Mouse (Mus musculus): Measurements from ENCODE around the gene Bmp7. TPM values are rescaled to one million over a fixed set of nuclear protein-coding genes. Genes with fewer than 3 reads are reported as not detected.
A peak's percentile ranks its signal among the peaks of the same experiment; 100 is the strongest.

Bmp7 gene
- polyA plus RNA-seq, 1 experiment from 2014 or later: 6.9 TPM

GRCm38 (mm10) chr2:172889756-172890443 lies 50.2 kb downstream of the Bmp7 start:
- Histone ChIP-seq H3K27me3 (no peaks in the 10 kb centered on the region), H3K9ac (no peak overlapping the region), H3K9me3 (replicated peaks) (no peaks in the 10 kb centered on the region), H3K36me3 (ENCODE audit: poor library complexity, severe bottlenecking) (no peaks in the 10 kb centered on the region), H3K4me1 (no peaks in the 10 kb centered on the region), H3K27ac (no peak overlapping the region), H3K4me2 (no peak overlapping the region), H3K4me3 (no peak overlapping the region)
- 84% methylated on average over 15 of the region's 15 CpGs for WGBS
- ATAC-seq: no peak

- Histone ChIP-seq H3K9me3 (replicated peaks) (no peaks in the 10 kb centered on the region), H3K4me3 (no peak overlapping the region), H3K36me3 (ENCODE audit: poor library complexity, severe bottlenecking) (no peaks in the 10 kb centered on the region), H3K4me2 (no peak overlapping the region), H3K4me1 (no peaks in the 10 kb centered on the region), H3K27me3 (no peaks in the 10 kb centered on the region), H3K9ac (no peak overlapping the region), H3K27ac (no peak overlapping the region)
- ATAC-seq: no peak
- 72% methylated on average over 12 of the region's 12 CpGs for WGBS
Observed at GRCm38 (mm10) chr2:172889222-172889621, 50.9 kb downstream of the Bmp7 start.

GRCm38 (mm10) chr2:172888147-172888546 lies 52.0 kb downstream of the Bmp7 start:
- WGBS: 82% methylated on average over 12 of the region's 12 CpGs
- no peak overlapping the region for H3K27ac ChIP-seq
- no peak overlapping the region for H3K4me2 ChIP-seq
- no peaks in the 10 kb centered on the region for H3K4me1 ChIP-seq
- ATAC-seq: no peak
- H3K4me3 ChIP-seq: no peak overlapping the region
- no peaks in the 10 kb centered on the region for H3K9me3 ChIP-seq (replicated peaks)
- H3K9ac ChIP-seq: no peak overlapping the region
- no peaks in the 10 kb centered on the region for H3K36me3 ChIP-seq (ENCODE audit: poor library complexity, severe bottlenecking)
- no peaks in the 10 kb centered on the region for H3K27me3 ChIP-seq

GRCm38 (mm10) chr2:172885861-172886260 lies 54.3 kb downstream of the Bmp7 start:
- Histone ChIP-seq H3K27me3 (no peaks in the 10 kb centered on the region), H3K4me3 (no peak overlapping the region), H3K36me3 (ENCODE audit: poor library complexity, severe bottlenecking) (no peaks in the 10 kb centered on the region), H3K4me2 (no peak overlapping the region), H3K27ac (no peak overlapping the region), H3K9ac (no peak overlapping the region), H3K4me1 (no peaks in the 10 kb centered on the region), H3K9me3 (replicated peaks) (no peaks in the 10 kb centered on the region)
- 89% methylated on average over 7 of the region's 7 CpGs for WGBS
- ATAC-seq: no peak

GRCm38 (mm10) chr2:172884584-172884983 lies 55.5 kb downstream of the Bmp7 start:
- H3K4me1 ChIP-seq: no peaks in the 10 kb centered on the region

GRCm38 (mm10) chr2:172875201-172875600 lies 64.9 kb downstream of the Bmp7 start:
- Histone ChIP-seq H3K4me2 (no peak overlapping the region), H3K9me3 (replicated peaks) (no peaks in the 10 kb centered on the region), H3K4me1 (no peaks in the 10 kb centered on the region), H3K27ac (no peak overlapping the region), H3K9ac (no peak overlapping the region), H3K36me3 (ENCODE audit: poor library complexity, severe bottlenecking) (no peaks in the 10 kb centered on the region), H3K27me3 (no peaks in the 10 kb centered on the region), H3K4me3 (no peak overlapping the region)
- no peak for ATAC-seq
- 91% methylated on average over 9 of the region's 9 CpGs for WGBS

More at GRCm38 (mm10) chr2:172884584-172884983, 55.5 kb downstream of the Bmp7 start:
- Histone ChIP-seq H3K4me3 (no peak overlapping the region), H3K27me3 (no peaks in the 10 kb centered on the region), H3K9ac (no peak overlapping the region), H3K4me2 (no peak overlapping the region), H3K36me3 (ENCODE audit: poor library complexity, severe bottlenecking) (no peaks in the 10 kb centered on the region), H3K27ac (no peak overlapping the region), H3K9me3 (replicated peaks) (no peaks in the 10 kb centered on the region)
- no peak for ATAC-seq
- WGBS: 88% methylated on average over 6 of the region's 6 CpGs

- H3K27me3 ChIP-seq: no peaks in the 10 kb centered on the region
- H3K36me3 ChIP-seq (ENCODE audit: poor library complexity, severe bottlenecking): 0 out of 2 replicates have a peak, but pooled peaks cover 2% of the 10 kb centered on the region
- peaks cover 8% of the 10 kb centered on the region for H3K4me1 ChIP-seq
- H3K9me3 ChIP-seq (replicated peaks): no peaks in the 10 kb centered on the region
- no peak overlapping the region for H3K9ac ChIP-seq
- no peak overlapping the region for H3K4me3 ChIP-seq
- no peak for ATAC-seq
- H3K27ac ChIP-seq: no peak overlapping the region
- H3K4me2 ChIP-seq: no peak overlapping the region
- WGBS: 85% methylated on average over 5 of the region's 5 CpGs
Observed at GRCm38 (mm10) chr2:172866356-172866755, 73.8 kb downstream of the Bmp7 start.

GRCm38 (mm10) chr2:172865165-172865564 lies 75.0 kb downstream of the Bmp7 start:
- Histone ChIP-seq H3K4me1 (peaks cover 8% of the 10 kb centered on the region), H3K27ac (no peak overlapping the region), H3K9ac (no peak overlapping the region), H3K9me3 (replicated peaks) (no peaks in the 10 kb centered on the region), H3K4me2 (no peak overlapping the region), H3K4me3 (no peak overlapping the region), H3K27me3 (no peaks in the 10 kb centered on the region), H3K36me3 (ENCODE audit: poor library complexity, severe bottlenecking) (0 out of 2 replicates have a peak, but pooled peaks cover 2% of the 10 kb centered on the region)
- ATAC-seq: no peak
- 94% methylated on average over 6 of the region's 6 CpGs for WGBS

- H3K27me3 ChIP-seq: no peaks in the 10 kb centered on the region
- no peaks in the 10 kb centered on the region for H3K9me3 ChIP-seq (replicated peaks)
- ATAC-seq: no peak
- H3K4me1 ChIP-seq: peaks cover 8% of the 10 kb centered on the region
- WGBS: 92% methylated on average over 7 of the region's 7 CpGs
- H3K9ac ChIP-seq: no peak overlapping the region
- H3K4me3 ChIP-seq: no peak overlapping the region
- H3K4me2 ChIP-seq: no peak overlapping the region
- 0 out of 2 replicates have a peak, but pooled peaks cover 2% of the 10 kb centered on the region for H3K36me3 ChIP-seq (ENCODE audit: poor library complexity, severe bottlenecking)
- H3K27ac ChIP-seq: no peak overlapping the region
Observed at GRCm38 (mm10) chr2:172864566-172864965, 75.6 kb downstream of the Bmp7 start.

- Histone ChIP-seq H3K4me3 (peak overlapping the region; percentile 3; the same call in 1 of the 2 replicates), H3K9ac (peak overlapping the region; percentile 34)
Observed at GRCm38 (mm10) chr2:172863469-172863856, 76.7 kb downstream of the Bmp7 start.

GRCm38 (mm10) chr2:172862850-172863468 lies 77.2 kb downstream of the Bmp7 start:
- Histone ChIP-seq H3K4me3 (peak overlapping the region; percentile 3; the same call in 1 of the 2 replicates), H3K27ac (no peak overlapping the region), H3K4me1 (peaks cover 8% of the 10 kb centered on the region), H3K4me2 (peak overlapping the region; percentile 49), H3K9me3 (replicated peaks) (no peaks in the 10 kb centered on the region), H3K27me3 (no peaks in the 10 kb centered on the region), H3K36me3 (ENCODE audit: poor library complexity, severe bottlenecking) (no peaks in the 10 kb centered on the region), H3K9ac (peak overlapping the region; percentile 34)
- ATAC-seq: peak; percentile 77
- 33% methylated on average over 29 of the region's 29 CpGs for WGBS

More at GRCm38 (mm10) chr2:172863469-172863856, 76.7 kb downstream of the Bmp7 start:
- WGBS: 61% methylated on average over 14 of the region's 14 CpGs
- peaks cover 8% of the 10 kb centered on the region for H3K4me1 ChIP-seq
- no peak for ATAC-seq
- no peak overlapping the region for H3K27ac ChIP-seq
- no peaks in the 10 kb centered on the region for H3K27me3 ChIP-seq
- H3K4me2 ChIP-seq: peak overlapping the region; percentile 49
- H3K9me3 ChIP-seq (replicated peaks): no peaks in the 10 kb centered on the region
- no peaks in the 10 kb centered on the region for H3K36me3 ChIP-seq (ENCODE audit: poor library complexity, severe bottlenecking)

- H3K9ac ChIP-seq: no peak overlapping the region
- no peak overlapping the region for H3K4me3 ChIP-seq
- H3K9me3 ChIP-seq (replicated peaks): no peaks in the 10 kb centered on the region
- no peak overlapping the region for H3K27ac ChIP-seq
- ATAC-seq: peak; percentile 39; the same call in 1 of the 2 replicates
- 83% methylated on average over 19 of the region's 19 CpGs for WGBS
- H3K4me1 ChIP-seq: peaks cover 8% of the 10 kb centered on the region
- H3K4me2 ChIP-seq: peak overlapping the region; percentile 49; the same call in 1 of the 2 replicates
- H3K36me3 ChIP-seq (ENCODE audit: poor library complexity, severe bottlenecking): no peaks in the 10 kb centered on the region
- no peaks in the 10 kb centered on the region for H3K27me3 ChIP-seq
Observed at GRCm38 (mm10) chr2:172862424-172862823, 77.7 kb downstream of the Bmp7 start.
